ENCODE assay signal across 12 mouse cellular contexts in the genomic region with DNA sequence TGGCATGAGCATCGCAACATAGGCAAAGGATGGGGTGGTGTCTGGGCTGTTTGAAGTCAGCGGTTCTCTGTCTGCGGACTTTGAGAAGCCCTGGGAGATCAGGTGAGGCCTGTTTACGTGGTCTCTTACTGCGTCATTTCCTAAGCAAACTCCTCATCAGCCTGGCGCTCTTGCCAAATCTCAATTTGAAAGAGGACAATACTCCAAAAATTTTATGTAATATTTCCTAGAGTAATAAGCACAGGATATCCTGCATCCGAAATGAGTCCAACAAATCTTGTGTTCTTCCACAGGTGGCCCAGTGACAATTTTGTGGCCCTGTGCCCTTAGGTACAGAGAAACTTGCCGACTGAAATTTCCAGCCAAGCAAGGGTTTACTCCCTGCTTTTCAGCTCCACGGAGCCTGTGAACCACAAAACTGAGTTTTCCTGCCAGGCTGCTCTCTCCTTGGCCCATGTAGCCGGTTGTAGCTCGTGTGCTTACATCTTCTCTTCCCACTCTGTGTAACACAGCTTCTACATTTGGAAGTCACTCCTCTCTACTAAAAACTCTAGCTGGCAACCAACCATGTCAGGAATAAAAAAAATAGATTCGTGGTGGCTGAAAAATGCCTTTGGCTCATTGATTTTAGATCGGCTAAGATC. TPM values are rescaled to one million over a fixed set of nuclear protein-coding genes. Genes with fewer than 3 reads are reported as not detected.
DNase-seq lines count a peak whose midpoint lies in the region; ATAC-seq and TF ChIP-seq lines count a peak whose summit lies in the region.
"Had no signal": no experiment of that assay in that cellular context is flagged by ENCODE, and none has a peak within 500 bp of the region (broad histone marks: within the 10 kb centered on the region; RNA-seq: fewer than 3 reads in every experiment).

No protein-coding gene starts in this region.

- ATAC-seq in embryonic facial prominence, embryonic 13.5 days (ENCODE audit: insufficient number of reproducible peaks, insufficient read depth, low FRiP score, low TSS enrichment, low read depth) = no peak
- ATAC-seq in heart, embryonic 16.5 days (replicated peaks; ENCODE audit: extremely low read depth, insufficient read depth, low FRiP score) = no peak
- ATAC-seq in heart, embryonic 11.5 days (replicated peaks; ENCODE audit: insufficient number of reproducible peaks, low FRiP score, low TSS enrichment) = no peak
- ATAC-seq in lung, embryonic 15.5 days (ENCODE audit: borderline replicate concordance, extremely low read depth, low FRiP score, low TSS enrichment) = no peak; the same call in 1 of the 2 replicates
- ATAC-seq in stomach, postnatal 0 days (ENCODE audit: low FRiP score, low TSS enrichment) = no peak

- H3K9me3 ChIP-seq in embryonic facial prominence, embryonic 13.5 days = no peaks in the 10 kb centered on the region
- H3K9me3 ChIP-seq in embryonic facial prominence, embryonic 10.5 days = no peaks in the 10 kb centered on the region
- H3K9me3 ChIP-seq in heart, embryonic 16.5 days (replicated peaks; ENCODE audit: control insufficient read depth, low read length) = no peaks in the 10 kb centered on the region
- H3K9me3 ChIP-seq in heart, embryonic 11.5 days (replicated peaks; ENCODE audit: control insufficient read depth, low read length) = no peaks in the 10 kb centered on the region
- H3K9me3 ChIP-seq in lung, embryonic 15.5 days = no peaks in the 10 kb centered on the region
- H3K9me3 ChIP-seq in stomach, postnatal 0 days (ENCODE audit: control insufficient read depth, low read length) = no peaks in the 10 kb centered on the region

- peak overlapping the region; percentile 37 for H3K4me2 ChIP-seq in embryonic facial prominence, embryonic 13.5 days
- peak overlapping the region; percentile 12; the same call in 1 of the 2 replicates for H3K4me2 ChIP-seq in heart, embryonic 16.5 days (ENCODE audit: low read depth, low read length)
- H3K4me2 ChIP-seq in heart, embryonic 11.5 days = no peak overlapping the region
- peak overlapping the region; percentile 39 for H3K4me2 ChIP-seq in lung, embryonic 15.5 days
- peak overlapping the region; percentile 28; the same call in 1 of the 2 replicates for H3K4me2 ChIP-seq in stomach, postnatal 0 days (replicated peaks; ENCODE audit: low read depth)

- no peak overlapping the region for H3K4me3 ChIP-seq in embryonic facial prominence, embryonic 13.5 days
- H3K4me3 ChIP-seq in embryonic facial prominence, embryonic 10.5 days = no peak overlapping the region
- H3K4me3 ChIP-seq in heart, embryonic 16.5 days (ENCODE audit: low read length) = no peak overlapping the region
- no peak overlapping the region for H3K4me3 ChIP-seq in heart, embryonic 11.5 days (ENCODE audit: low read depth, low read length)
- H3K4me3 ChIP-seq in lung, embryonic 15.5 days = 0 out of 2 replicates have a peak overlapping the region, but pooled peaks have one; percentile 2
- H3K4me3 ChIP-seq in stomach, postnatal 0 days (ENCODE audit: low read depth, low read length) = no peak overlapping the region

- no peak for TF ChIP-seq CTCF in stomach, postnatal 0 days (IDR thresholded peaks at IDR 0.05; ENCODE audit: low read depth)

- TF ChIP-seq EP300 in stomach, postnatal 0 days (optimal IDR thresholded peaks at IDR 0.05) = no peak

- no peaks in the 10 kb centered on the region for H3K36me3 ChIP-seq in embryonic facial prominence, embryonic 13.5 days
- no peaks in the 10 kb centered on the region for H3K36me3 ChIP-seq in embryonic facial prominence, embryonic 10.5 days (replicated peaks)
- no peaks in the 10 kb centered on the region for H3K36me3 ChIP-seq in heart, embryonic 16.5 days (ENCODE audit: control insufficient read depth, insufficient read depth)
- H3K36me3 ChIP-seq in heart, embryonic 11.5 days (ENCODE audit: control insufficient read depth, insufficient read depth, low read length) = no peaks in the 10 kb centered on the region
- no peaks in the 10 kb centered on the region for H3K36me3 ChIP-seq in lung, embryonic 15.5 days
- no peaks in the 10 kb centered on the region for H3K36me3 ChIP-seq in stomach, postnatal 0 days (ENCODE audit: control insufficient read depth, insufficient read depth, low read length)

- WGBS in embryonic facial prominence, embryonic 13.5 days = 63% methylated on average over 13 of the region's 13 CpGs
- WGBS in embryonic facial prominence, embryonic 10.5 days = 88% methylated on average over 13 of the region's 13 CpGs
- WGBS in heart, embryonic 16.5 days = 73% methylated on average over 13 of the region's 13 CpGs
- WGBS in heart, embryonic 11.5 days (ENCODE audit: insufficient replicate concordance) = 82% methylated on average over 13 of the region's 13 CpGs
- WGBS in lung, embryonic 15.5 days = 37% methylated on average over 13 of the region's 13 CpGs
- 61% methylated on average over 13 of the region's 13 CpGs for WGBS in stomach, postnatal 0 days

- peak overlapping the region; percentile 71 for H3K27ac ChIP-seq in embryonic facial prominence, embryonic 13.5 days
- no peak overlapping the region for H3K27ac ChIP-seq in embryonic facial prominence, embryonic 10.5 days (replicated peaks)
- H3K27ac ChIP-seq in heart, embryonic 16.5 days (ENCODE audit: low read length) = peak overlapping the region; percentile 63
- no peak overlapping the region for H3K27ac ChIP-seq in heart, embryonic 11.5 days (ENCODE audit: low read depth, low read length)
- H3K27ac ChIP-seq in lung, embryonic 15.5 days = peak overlapping the region; percentile 74
- no peak overlapping the region for H3K27ac ChIP-seq in stomach, postnatal 0 days (replicated peaks)

- peaks cover 16% of the 10 kb centered on the region for H3K4me1 ChIP-seq in embryonic facial prominence, embryonic 13.5 days
- H3K4me1 ChIP-seq in embryonic facial prominence, embryonic 10.5 days = no peaks in the 10 kb centered on the region
- peaks cover 6% of the 10 kb centered on the region; the same call in 1 of the 2 replicates for H3K4me1 ChIP-seq in heart, embryonic 16.5 days (ENCODE audit: control insufficient read depth, insufficient read depth, low read length)
- H3K4me1 ChIP-seq in heart, embryonic 11.5 days (ENCODE audit: control insufficient read depth, insufficient read depth, low read length) = no peaks in the 10 kb centered on the region
- peaks cover 17% of the 10 kb centered on the region for H3K4me1 ChIP-seq in lung, embryonic 15.5 days
- no peaks in the 10 kb centered on the region for H3K4me1 ChIP-seq in stomach, postnatal 0 days (replicated peaks; ENCODE audit: control insufficient read depth, insufficient read depth)

- peak overlapping the region; percentile 46; the same call in 1 of the 2 replicates for H3K9ac ChIP-seq in embryonic facial prominence, embryonic 13.5 days
- peak overlapping the region; percentile 41; the same call in 1 of the 2 replicates for H3K9ac ChIP-seq in heart, embryonic 16.5 days (ENCODE audit: low read length)
- no peak overlapping the region for H3K9ac ChIP-seq in heart, embryonic 11.5 days (ENCODE audit: low read depth, low read length)
- no peak overlapping the region for H3K9ac ChIP-seq in lung, embryonic 15.5 days
- no peak overlapping the region for H3K9ac ChIP-seq in stomach, postnatal 0 days (ENCODE audit: low read length)

- no peak for DNase-seq in embryonic facial prominence, embryonic 10.5 days (ENCODE audit: low spot score)
- no peak for DNase-seq in lung, postnatal 25 days (ENCODE audit: low spot score)
- DNase-seq in stomach, postnatal 0 days (ENCODE audit: low spot score) = no peak
- no peak for DNase-seq in c-Kit-positive CD71-positive TER-119-positive erythroid progenitor cells, embryonic 14.5 days (ENCODE audit: low spot score)
- DNase-seq: cerebellum, adult 11-12 months; gastrocnemius, postnatal 25 days; spleen, adult 18-20 months; thymus, postnatal 14 days had no signal

- no peaks in the 10 kb centered on the region for H3K27me3 ChIP-seq in embryonic facial prominence, embryonic 13.5 days
- no peaks in the 10 kb centered on the region for H3K27me3 ChIP-seq in embryonic facial prominence, embryonic 10.5 days (replicated peaks; ENCODE audit: low read depth, poor library complexity, severe bottlenecking)
- no peaks in the 10 kb centered on the region for H3K27me3 ChIP-seq in heart, embryonic 16.5 days (ENCODE audit: control insufficient read depth, insufficient read depth, low read length)
- H3K27me3 ChIP-seq in heart, embryonic 11.5 days (ENCODE audit: control insufficient read depth, insufficient read depth, low read length) = no peaks in the 10 kb centered on the region
- no peaks in the 10 kb centered on the region for H3K27me3 ChIP-seq in lung, embryonic 15.5 days
- no peaks in the 10 kb centered on the region for H3K27me3 ChIP-seq in stomach, postnatal 0 days (ENCODE audit: control insufficient read depth, insufficient read depth, low read length)

RNA-seq across cellular contexts. Expression of a gene that starts 57.1 kb away (rescaled TPM):
- 0.97 and 1.2 TPM in 2 replicates for polyA plus RNA-seq in embryonic facial prominence, embryonic 13.5 days (2015; fragmentation: Nextera tagmentation; extraction: Ambion mirVana)
- 0.38 and 0.76 TPM in 2 replicates for polyA plus RNA-seq in embryonic facial prominence, embryonic 10.5 days (2016; fragmentation: Nextera tagmentation; extraction: Ambion mirVana)
- 0.42 and 0.53 TPM in 2 replicates for polyA plus RNA-seq in heart, embryonic 16.5 days (2015; fragmentation: Nextera tagmentation; extraction: Ambion mirVana)
- 0.34 and 0.62 TPM in 2 replicates for polyA plus RNA-seq in heart, embryonic 11.5 days (2014; fragmentation: Nextera tagmentation; extraction: Ambion mirVana)
- polyA plus RNA-seq in lung, embryonic 15.5 days (2015; fragmentation: Nextera tagmentation; extraction: Ambion mirVana) = 0.42 and 0.64 TPM in 2 replicates
- 0.54 and 0.62 TPM in 2 replicates for polyA plus RNA-seq in stomach, postnatal 0 days (2015; fragmentation: Nextera tagmentation; extraction: Ambion mirVana)

Comparison
In these comparisons a context has a peak if more than half of its experiments do, and no peak if none do; other contexts are left out.
1. H3K27ac ChIP-seq: peak in embryonic facial prominence, embryonic 13.5 days (single experiment), heart, embryonic 16.5 days (single experiment) and lung, embryonic 15.5 days (single experiment); none in embryonic facial prominence, embryonic 10.5 days (single experiment), heart, embryonic 11.5 days (single experiment) and stomach, postnatal 0 days (single experiment).
2. H3K9ac ChIP-seq: peak in embryonic facial prominence, embryonic 13.5 days (single experiment) and heart, embryonic 16.5 days (single experiment); none in heart, embryonic 11.5 days (single experiment), lung, embryonic 15.5 days (single experiment) and stomach, postnatal 0 days (single experiment).